Mouse (Mus musculus) kidney, postnatal 14 days (tissue): ENCODE measurements around the gene Bbs9.

Experiments
- DNase-seq: peaks from one replicate; pipeline ENCODE4 v3.0.0; 2022; ENCODE audit warnings: mixed read lengths

The Bbs9 gene

DNA sequence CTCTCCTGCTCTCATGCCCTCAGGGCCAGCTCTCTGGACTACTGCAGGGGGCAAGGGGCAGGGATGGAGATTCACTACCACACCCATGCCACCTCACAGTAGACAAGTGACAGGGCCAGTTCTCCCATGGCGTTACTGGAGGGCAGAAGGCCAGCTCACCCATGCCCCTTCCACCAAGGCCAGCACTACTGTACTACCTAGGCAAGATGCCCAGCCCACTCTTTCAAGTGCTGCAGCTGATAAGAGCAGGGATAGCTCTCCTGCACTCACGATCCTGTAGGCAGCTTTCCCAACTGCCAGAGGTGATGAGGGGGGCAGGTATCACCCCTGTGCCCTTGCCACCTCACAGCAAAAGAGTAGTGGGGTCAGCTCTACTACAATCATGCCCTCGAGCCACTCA is 429.9 kb downstream of the Bbs9 start:
- DNase-seq, result no peak

DNA sequence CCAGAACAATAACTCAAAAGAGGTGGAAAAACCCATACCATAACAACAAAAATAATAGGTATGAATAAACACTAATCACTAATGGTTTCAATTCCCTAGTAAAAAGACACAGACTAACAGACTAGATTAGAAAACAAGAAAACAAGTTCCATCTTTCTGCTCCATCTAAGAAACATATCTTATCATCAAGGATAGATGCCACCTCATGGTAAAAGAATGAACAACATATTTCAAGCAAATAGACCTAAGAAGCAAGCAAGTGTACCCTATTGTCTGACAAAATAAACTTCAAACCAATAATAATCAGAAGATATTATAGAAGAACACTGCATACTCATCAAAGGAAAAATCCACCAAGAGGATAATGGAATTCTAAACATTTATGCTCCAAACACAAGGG is 441.3 kb downstream of the Bbs9 start:
- DNase-seq, result no peak

- no peak for DNase-seq
These were observed 460.1 kb downstream of the Bbs9 start for GRCm38 (mm10) chr9:22935645-22936044.
